Mouse (Mus musculus): ENCODE data around the gene Pbp2. TPM values are rescaled to one million over a fixed set of nuclear protein-coding genes. Genes with fewer than 3 reads are reported as not detected.

Gene Pbp2
- polyA plus RNA-seq, 1 experiment from 2014 or later = 0.26 TPM

DNA sequence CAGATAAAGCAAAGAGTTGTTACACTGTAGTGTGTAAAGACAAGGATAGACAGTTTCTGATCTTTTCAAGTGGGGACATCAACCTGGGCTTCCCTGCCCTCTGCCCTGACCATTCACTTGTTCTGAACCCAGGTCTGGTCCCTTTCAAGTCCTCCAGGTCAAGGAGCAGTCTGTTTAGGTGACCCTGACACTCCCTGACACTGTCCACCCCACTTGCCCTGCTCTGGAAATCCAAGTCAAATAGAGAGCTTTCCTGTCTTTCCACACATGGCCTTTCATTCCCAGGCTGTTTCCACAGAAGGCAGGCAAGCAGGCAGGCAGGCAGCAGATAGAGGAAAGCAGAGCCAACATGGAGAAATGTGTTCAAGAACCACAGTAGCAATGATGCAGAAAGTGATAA, 41.8 kb downstream of the Pbp2 start:
- Histone ChIP-seq H3K27me3 (no peaks in the 10 kb centered on the region), H3K27ac (no peak overlapping the region), H3K4me1 (replicated peaks) (peaks cover 4% of the 10 kb centered on the region), H3K4me3 (no peak overlapping the region), H3K36me3 (no peaks in the 10 kb centered on the region), H3K9me3 (peaks cover 6% of the 10 kb centered on the region), H3K9ac (no peak overlapping the region), H3K4me2 (no peak overlapping the region)
- ATAC-seq (ENCODE audit: low FRiP score) = no peak

DNA sequence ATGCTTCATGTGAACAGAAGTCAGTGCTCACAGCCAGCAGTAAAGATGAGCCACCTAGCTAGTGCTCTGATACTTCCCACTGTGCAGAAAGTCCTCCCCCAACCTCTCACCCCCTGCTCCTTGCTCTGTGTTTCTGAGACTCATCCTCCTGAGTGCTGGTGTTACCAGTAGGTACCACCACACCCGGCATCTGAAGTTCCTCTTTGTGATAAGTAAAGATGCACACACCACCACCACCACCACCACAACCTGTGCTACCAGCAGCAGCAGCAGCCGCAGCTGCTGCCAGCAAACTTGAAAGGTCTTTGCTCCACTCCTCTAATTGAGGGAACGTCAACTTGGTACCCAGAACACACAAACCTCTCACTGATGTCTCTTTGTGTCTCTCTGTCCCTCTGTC, 43.0 kb downstream of the Pbp2 start:
- peaks cover 6% of the 10 kb centered on the region for H3K9me3 ChIP-seq
- H3K4me2 ChIP-seq = no peak overlapping the region
- ATAC-seq (ENCODE audit: low FRiP score) = no peak
- no peaks in the 10 kb centered on the region for H3K27me3 ChIP-seq
- H3K27ac ChIP-seq = no peak overlapping the region
- no peaks in the 10 kb centered on the region for H3K36me3 ChIP-seq
- no peak overlapping the region for H3K4me3 ChIP-seq
- 88% methylated on average over 3 of the region's 3 CpGs for WGBS
- H3K4me1 ChIP-seq (replicated peaks) = peaks cover 4% of the 10 kb centered on the region
- no peak overlapping the region for H3K9ac ChIP-seq

DNA sequence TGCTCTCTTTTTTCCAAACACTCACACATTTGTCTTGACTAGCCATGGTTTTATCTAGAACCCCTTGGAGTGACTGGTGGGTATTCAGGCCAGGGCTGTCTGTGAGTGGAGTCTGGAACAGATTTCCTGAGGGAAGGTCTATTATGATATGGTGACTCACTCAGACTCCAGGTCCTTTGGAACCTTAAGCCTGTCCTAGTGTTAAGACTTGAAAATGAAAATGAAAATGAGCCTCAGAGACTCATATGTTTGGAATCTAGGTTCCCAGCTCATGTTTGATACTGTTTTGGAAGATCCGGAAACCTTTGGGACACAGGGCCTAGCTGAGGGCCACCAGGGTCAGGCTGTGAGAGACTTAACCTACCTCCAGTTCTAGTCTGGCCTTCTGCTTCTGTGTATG, 44.1 kb downstream of the Pbp2 start:
- Histone ChIP-seq H3K4me1 (replicated peaks) (no peaks in the 10 kb centered on the region), H3K36me3 (no peaks in the 10 kb centered on the region), H3K4me3 (no peak overlapping the region), H3K9me3 (peaks cover 6% of the 10 kb centered on the region), H3K4me2 (no peak overlapping the region), H3K27ac (no peak overlapping the region), H3K9ac (no peak overlapping the region), H3K27me3 (no peaks in the 10 kb centered on the region)
- ATAC-seq (ENCODE audit: low FRiP score) = no peak
- 97% methylated on average over 1 of the region's 1 CpGs for WGBS

DNA sequence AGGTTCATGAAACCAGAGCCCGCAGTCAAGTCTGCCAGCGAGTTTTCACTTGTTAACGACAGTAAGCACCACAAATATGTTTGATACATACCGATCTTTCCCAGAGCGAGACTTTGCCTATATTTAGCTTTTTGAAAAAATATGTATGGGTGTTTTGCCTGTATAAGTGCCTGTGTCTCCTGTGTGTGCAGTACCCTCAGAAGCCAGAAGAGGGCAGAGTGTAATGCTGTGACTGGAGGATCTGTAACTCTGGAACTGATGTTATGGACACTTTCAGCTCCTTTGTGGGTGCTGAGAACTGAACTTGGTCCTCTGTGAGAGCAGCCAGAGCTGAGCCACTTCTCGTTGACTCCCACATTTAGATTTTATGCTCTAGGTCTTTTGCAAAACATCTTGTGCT, 46.1 kb downstream of the Pbp2 start:
- no peaks in the 10 kb centered on the region for H3K36me3 ChIP-seq
- no peak overlapping the region for H3K9ac ChIP-seq
- no peak for ATAC-seq (ENCODE audit: low FRiP score)
- no peaks in the 10 kb centered on the region for H3K27me3 ChIP-seq
- no peak overlapping the region for H3K4me3 ChIP-seq
- 98% methylated on average over 6 of the region's 6 CpGs for WGBS
- no peak overlapping the region for H3K27ac ChIP-seq
- peaks cover 6% of the 10 kb centered on the region for H3K9me3 ChIP-seq
- H3K4me1 ChIP-seq (replicated peaks) = no peaks in the 10 kb centered on the region
- no peak overlapping the region for H3K4me2 ChIP-seq

DNA sequence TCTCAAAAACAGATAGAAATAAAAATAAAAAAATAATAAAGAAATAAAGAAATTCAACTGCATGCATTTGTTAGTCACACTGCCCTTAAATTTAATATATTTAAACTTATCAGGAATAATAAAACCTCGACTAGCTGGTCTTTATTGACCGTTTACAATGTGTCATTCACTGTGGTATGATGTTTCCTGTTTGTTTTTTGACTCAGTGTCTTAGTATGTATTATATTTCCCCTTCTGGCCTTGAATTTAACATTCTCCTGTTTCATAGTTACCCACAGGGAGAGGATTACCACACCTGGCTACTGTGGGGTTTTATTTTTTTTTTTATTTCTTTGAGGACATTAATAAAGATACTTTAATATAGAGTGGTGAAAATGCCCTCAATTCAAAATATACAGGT, 47.6 kb downstream of the Pbp2 start:
- no peak for ATAC-seq (ENCODE audit: low FRiP score)
- Histone ChIP-seq H3K9me3 (peaks cover 6% of the 10 kb centered on the region), H3K4me3 (no peak overlapping the region), H3K4me1 (replicated peaks) (no peaks in the 10 kb centered on the region), H3K27me3 (no peaks in the 10 kb centered on the region), H3K27ac (no peak overlapping the region), H3K9ac (no peak overlapping the region), H3K36me3 (no peaks in the 10 kb centered on the region), H3K4me2 (no peak overlapping the region)
- WGBS = 90% methylated on average over 2 of the region's 2 CpGs

DNA sequence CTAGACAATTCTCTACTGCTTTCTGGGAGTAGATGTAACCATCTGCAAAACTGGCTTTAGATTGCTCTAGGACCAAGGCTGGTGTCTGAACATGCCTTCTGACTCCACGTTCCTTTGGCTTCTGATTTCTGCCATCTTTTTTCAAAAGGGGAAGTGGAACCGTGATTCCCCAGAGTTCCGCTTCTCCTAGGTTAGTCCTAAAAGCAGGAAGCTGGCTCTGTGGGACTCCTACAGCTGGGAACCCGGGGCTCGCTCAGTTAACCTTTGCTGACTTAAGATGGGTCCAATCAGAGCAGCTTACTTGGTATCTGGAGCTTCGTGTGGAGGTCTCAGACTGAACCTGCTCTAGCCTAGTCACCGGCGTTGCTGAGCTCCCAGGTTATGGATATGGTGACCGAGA, 49.1 kb downstream of the Pbp2 start:
- H3K9me3 ChIP-seq = peaks cover 6% of the 10 kb centered on the region
- WGBS = 89% methylated on average over 9 of the region's 9 CpGs

DNA sequence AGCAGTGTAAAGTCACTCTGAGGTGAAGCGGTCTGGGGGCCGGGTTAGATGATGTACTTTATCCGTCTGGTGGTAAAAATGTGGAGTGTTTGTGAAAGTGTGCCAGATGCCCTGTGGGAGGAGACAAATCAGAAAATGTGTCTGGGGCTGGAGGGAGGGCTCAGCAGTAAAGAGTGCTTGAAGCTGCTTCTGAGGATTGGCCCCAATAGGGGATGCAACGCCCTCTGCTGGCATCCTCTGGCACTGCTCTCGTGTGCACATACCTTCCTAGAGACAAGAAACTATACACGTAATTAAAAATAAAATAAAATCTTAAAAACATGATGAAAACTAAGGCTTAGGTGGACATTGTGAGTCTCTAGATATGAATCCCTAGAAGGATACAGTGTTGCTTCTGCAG, 49.8 kb downstream of the Pbp2 start:
- no peaks in the 10 kb centered on the region for H3K36me3 ChIP-seq
- peaks cover 10% of the 10 kb centered on the region for H3K9me3 ChIP-seq
- 94% methylated on average over 6 of the region's 6 CpGs for WGBS
- no peak overlapping the region for H3K9ac ChIP-seq
- no peak overlapping the region for H3K4me3 ChIP-seq
- no peak overlapping the region for H3K4me2 ChIP-seq
- H3K27ac ChIP-seq = no peak overlapping the region
- H3K27me3 ChIP-seq = no peaks in the 10 kb centered on the region
- no peaks in the 10 kb centered on the region for H3K4me1 ChIP-seq (replicated peaks)
- no peak for ATAC-seq (ENCODE audit: low FRiP score)

More for the DNA sequence above, 49.1 kb downstream of the Pbp2 start:
- H3K27ac ChIP-seq = no peak overlapping the region
- H3K4me2 ChIP-seq = no peak overlapping the region
- no peak overlapping the region for H3K4me3 ChIP-seq
- H3K36me3 ChIP-seq = no peaks in the 10 kb centered on the region
- no peaks in the 10 kb centered on the region for H3K4me1 ChIP-seq (replicated peaks)
- no peaks in the 10 kb centered on the region for H3K27me3 ChIP-seq
- no peak overlapping the region for H3K9ac ChIP-seq
- ATAC-seq (ENCODE audit: low FRiP score) = no peak

Other genes with a start within 250 kb of the Pbp2 start
- gene Gprc5a, start 244.8 kb downstream of the Pbp2 start, polyA plus RNA-seq (2015; fragmentation: Nextera tagmentation; extraction: Ambion mirVana) = 0.72 and 1.1 TPM in 2 replicates
- gene Gprc5d, start 192.1 kb downstream of the Pbp2 start, polyA plus RNA-seq (2015; fragmentation: Nextera tagmentation; extraction: Ambion mirVana) = not detected in 2 replicates
- gene Fam234b, start 112.4 kb downstream of the Pbp2 start, polyA plus RNA-seq (2015; fragmentation: Nextera tagmentation; extraction: Ambion mirVana) = 85.5 and 87.9 TPM in 2 replicates
- 2.9 and 4.2 TPM in 2 replicates for gene Hebp1, start 112.4 kb downstream of the Pbp2 start, polyA plus RNA-seq (2015; fragmentation: Nextera tagmentation; extraction: Ambion mirVana)
- 0.19 and 0.32 TPM in 2 replicates for gene Gsg1, start 56.1 kb downstream of the Pbp2 start, polyA plus RNA-seq (2015; fragmentation: Nextera tagmentation; extraction: Ambion mirVana)
- 11.1 and 12.2 TPM in 2 replicates for gene Emp1, start 52.1 kb upstream of the Pbp2 start, polyA plus RNA-seq (2015; fragmentation: Nextera tagmentation; extraction: Ambion mirVana)